Mouse (Mus musculus): ENCODE data around the gene Gripap1.
"Not testable (repeated sequence)": the region's sequence is repeated elsewhere in the genome, so short reads cannot be mapped to it uniquely, and the experiment has no call there.

Gene Gripap1

GRCm38 (mm10) chrX:7789542-7790136 lies at the start of gene Gripap1:
Gene Gripap1 (plus strand): TSS chrX:7789765.
- peak; percentile 94 for DNase-seq (ENCODE audit: low read depth, low spot score)

- no peak for DNase-seq (ENCODE audit: low read depth, low spot score)
These were observed 49.3 kb upstream of the Gripap1 start for GRCm38 (mm10) chrX:7740082-7740819.

- DNase-seq (ENCODE audit: low read depth, low spot score): no peak
These were observed 48.5 kb upstream of the Gripap1 start for GRCm38 (mm10) chrX:7741103-7741502.

- DNase-seq (ENCODE audit: low read depth, low spot score): no peak
These were observed 46.1 kb upstream of the Gripap1 start for GRCm38 (mm10) chrX:7743470-7743869.

- DNase-seq (ENCODE audit: low read depth, low spot score): no peak
These were observed 44.6 kb upstream of the Gripap1 start for GRCm38 (mm10) chrX:7744940-7745339.

- DNase-seq (ENCODE audit: low read depth, low spot score): no peak
These were observed 44.1 kb upstream of the Gripap1 start for GRCm38 (mm10) chrX:7745429-7745828.

- peak; percentile 78 for DNase-seq (ENCODE audit: low read depth, low spot score)
These were observed 39.0 kb upstream of the Gripap1 start, which contains the start of gene Ccdc120 for GRCm38 (mm10) chrX:7750432-7751116. Gene Ccdc120 (minus strand): TSS chrX:7750905.

GRCm38 (mm10) chrX:7753627-7754026 lies 35.9 kb upstream of the Gripap1 start:
- DNase-seq (ENCODE audit: low read depth, low spot score): not testable (repeated sequence)

GRCm38 (mm10) chrX:7762137-7762920 lies 27.2 kb upstream of the Gripap1 start, which contains the start of gene Tfe3:
Gene Tfe3 (plus strand): TSS chrX:7762560.
- DNase-seq (ENCODE audit: low read depth, low spot score): peak; percentile 94

- no peak for DNase-seq (ENCODE audit: low read depth, low spot score)
These were observed 26.7 kb upstream of the Gripap1 start for GRCm38 (mm10) chrX:7762921-7763197.

- no peak for DNase-seq (ENCODE audit: low read depth, low spot score)
These were observed 25.8 kb upstream of the Gripap1 start for GRCm38 (mm10) chrX:7763631-7764393.

GRCm38 (mm10) chrX:7764657-7765280 lies 24.8 kb upstream of the Gripap1 start:
- DNase-seq (ENCODE audit: low read depth, low spot score): no peak

GRCm38 (mm10) chrX:7765281-7765670 lies 24.3 kb upstream of the Gripap1 start:
- DNase-seq (ENCODE audit: low read depth, low spot score): no peak

GRCm38 (mm10) chrX:7765764-7766163 lies 23.8 kb upstream of the Gripap1 start:
- no peak for DNase-seq (ENCODE audit: low read depth, low spot score)

GRCm38 (mm10) chrX:7769302-7770017 lies 20.1 kb upstream of the Gripap1 start:
- DNase-seq (ENCODE audit: low read depth, low spot score): no peak

GRCm38 (mm10) chrX:7772766-7773165 lies 16.8 kb upstream of the Gripap1 start:
- no peak for DNase-seq (ENCODE audit: low read depth, low spot score)

GRCm38 (mm10) chrX:7775501-7776205 lies 13.9 kb upstream of the Gripap1 start:
- no peak for DNase-seq (ENCODE audit: low read depth, low spot score)

GRCm38 (mm10) chrX:7776329-7777082 lies 13.1 kb upstream of the Gripap1 start:
- no peak for DNase-seq (ENCODE audit: low read depth, low spot score)

All from telencephalon, adult 2 months (tissue).